Mouse (Mus musculus) heart, embryonic 14.5 days (tissue): ENCODE measurements around the gene Vmn1r217. TPM values are rescaled to one million over a fixed set of nuclear protein-coding genes. Genes with fewer than 3 reads are reported as not detected.
"Not testable (repeated sequence)": the region's sequence is repeated elsewhere in the genome, so short reads cannot be mapped to it uniquely, and the experiment has no call there.

Source experiments
- ATAC-seq: fragments of 200-750 bp; cut with Nextera tagmentation; 2 replicates; pipeline ENCODE4 v1.8.0; 2017; ENCODE audit warnings: low read depth, moderate TSS enrichment; ENCODE audit not compliant: insufficient number of reproducible peaks, insufficient read depth, low FRiP score
- H3K27ac ChIP-seq, 2 experiments: fragments of 200-500 bp in 1 of 2; fragments of 300-500 bp in 1 of 2; sonication (generic) in 1 of 2; replicated peaks in 1 of 2; 2 replicates each; pipeline ENCODE4 v1.5.1; 2012 to 2014; ENCODE audit warnings: low read depth in 2 of 2, low read length in 2 of 2, control low read depth in 1 of 2, mild to moderate bottlenecking in 1 of 2, mixed read lengths in 1 of 2; ENCODE audit not compliant: control insufficient read depth in 1 of 2, insufficient read depth in 1 of 2
- H3K27me3 ChIP-seq: fragments of 300-500 bp; sonication (generic); 2 replicates; pipeline ENCODE4 v1.6.1; 2014; ENCODE audit warnings: mild to moderate bottlenecking, low read length, control low read depth; ENCODE audit not compliant: control insufficient read depth, insufficient read depth
- H3K36me3 ChIP-seq: fragments of 300-500 bp; sonication (generic); 2 replicates; pipeline ENCODE4 v1.6.1; 2014; ENCODE audit warnings: mild to moderate bottlenecking, control low read depth, low read length, mixed read lengths; ENCODE audit not compliant: control insufficient read depth, insufficient read depth
- H3K4me1 ChIP-seq, 2 experiments: fragments of 200-500 bp in 1 of 2; fragments of 300-500 bp in 1 of 2; sonication (generic) in 1 of 2; 2 replicates each; pipeline ENCODE4 v1.6.1; 2012 to 2014; ENCODE audit warnings: low read length in 2 of 2, control low read depth in 1 of 2, mixed read lengths in 1 of 2; ENCODE audit not compliant: control insufficient read depth in 2 of 2, insufficient read depth in 2 of 2
- H3K4me2 ChIP-seq: fragments of 300-500 bp; sonication (generic); 2 replicates; pipeline ENCODE4 v1.6.1; 2014; ENCODE audit warnings: mild to moderate bottlenecking, low read length
- H3K4me3 ChIP-seq, 2 experiments: fragments of 200-500 bp in 1 of 2; fragments of 300-500 bp in 1 of 2; sonication (generic) in 1 of 2; 2 replicates each; pipeline ENCODE4 v1.5.1; 2012 to 2014; ENCODE audit warnings: low read length in 2 of 2, mild to moderate bottlenecking in 2 of 2, control low read depth in 1 of 2, low read depth in 1 of 2, moderate library complexity in 1 of 2; ENCODE audit not compliant: control insufficient read depth in 1 of 2, insufficient read depth in 1 of 2
- H3K9ac ChIP-seq: fragments of 300-500 bp; sonication (generic); 2 replicates; pipeline ENCODE4 v1.6.1; 2014; ENCODE audit warnings: mild to moderate bottlenecking, low read length
- H3K9me3 ChIP-seq: fragments of 300-500 bp; sonication (generic); 2 replicates; pipeline ENCODE4 v1.6.1; 2016; ENCODE audit warnings: low read length, control low read depth; ENCODE audit not compliant: control insufficient read depth
- WGBS: fragments of 180-500 bp; shearing (Covaris S2); extraction: QIAGEN DNeasy Blood & Tissue Kit; methylation state at CpG from one replicate; pipeline ENCODE4 v1.1.7; 2014; 5-methylcytosine and 5-hydroxymethylcytosine counted together
- polyA plus RNA-seq: library from polyadenylated mRNA; unstranded; fragments of >200 nt; fragmentation: Nextera tagmentation; extraction: Ambion mirVana; gene quantifications from 2 replicates; pipeline ENCODE4 v1.2.1, GENCODE M21; 2014

Gene Vmn1r217
- polyA plus RNA-seq: not detected in 2 replicates

DNA sequence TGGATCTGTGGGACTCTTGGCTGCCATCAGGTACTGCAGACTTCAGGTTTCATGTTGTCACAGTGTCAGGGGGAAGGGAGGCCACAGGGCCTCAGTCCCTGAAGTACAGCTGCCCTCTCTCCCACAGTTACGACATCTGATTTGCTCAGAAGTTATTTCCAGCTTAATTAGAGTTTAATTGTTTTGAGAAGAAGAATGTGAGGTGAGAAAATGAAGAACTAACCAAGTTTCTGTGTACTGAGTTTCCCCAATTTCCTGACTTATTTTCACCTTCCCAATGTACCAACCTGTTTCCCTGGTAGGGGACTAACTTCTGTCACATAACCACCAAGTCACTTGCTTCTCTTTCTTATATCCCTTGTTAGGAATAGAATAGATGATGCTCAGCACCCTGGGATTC, at the start of gene Vmn1r217:
Gene Vmn1r217 (minus strand): TSS at position 101 of the 400 bp plus-strand sequence.
- H3K9me3 ChIP-seq: not testable (repeated sequence)

DNA sequence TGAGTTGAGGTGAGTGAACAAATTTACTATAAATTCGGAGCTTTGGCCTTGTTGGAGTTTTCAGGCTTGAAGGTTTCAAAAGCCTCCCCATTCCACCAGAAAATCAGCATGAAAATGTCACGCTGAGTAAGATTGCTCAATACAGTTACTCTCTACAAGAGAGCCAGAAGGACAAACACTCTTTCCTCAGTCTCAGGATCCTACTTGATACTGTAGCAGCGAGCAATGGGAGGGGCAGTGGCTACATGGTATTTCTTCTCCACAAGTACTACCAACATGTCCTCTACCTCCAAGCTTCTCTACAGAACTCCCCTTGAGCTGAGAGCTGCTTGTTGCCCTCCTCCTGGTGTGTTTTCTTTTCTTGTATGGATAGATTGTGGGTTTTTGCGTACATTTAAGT, 48.4 kb upstream of the Vmn1r217 start:
- not testable (repeated sequence) for ATAC-seq

More for the DNA sequence above, at the start of gene Vmn1r217:
- not testable (repeated sequence) for H3K4me2 ChIP-seq, H3K4me1 ChIP-seq, H3K36me3 ChIP-seq, H3K27ac ChIP-seq, H3K4me3 ChIP-seq, H3K27me3 ChIP-seq, H3K9ac ChIP-seq, ATAC-seq
- 82% methylated on average over 1 of the region's 1 CpGs for WGBS

DNA sequence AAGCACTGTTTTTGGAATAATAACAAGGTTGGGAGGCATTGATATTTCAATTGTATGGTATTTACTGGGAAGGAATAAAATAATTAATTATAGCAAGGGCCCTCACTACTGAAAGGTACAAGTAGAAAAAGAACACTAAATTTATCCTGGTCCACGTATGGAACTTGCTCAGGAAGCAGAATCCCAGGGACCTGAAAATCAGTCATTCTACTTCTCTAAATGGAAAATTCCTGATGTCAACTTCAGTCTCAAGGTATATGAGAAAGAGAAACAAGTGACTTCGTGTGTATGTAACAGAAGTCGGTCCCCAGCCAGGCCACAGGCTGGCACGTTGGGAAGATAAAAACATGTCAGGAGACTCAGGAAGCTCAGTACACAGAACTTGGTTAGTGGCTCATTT, 41.0 kb upstream of the Vmn1r217 start, which contains the start of gene Vmn1r219:
Gene Vmn1r219 (plus strand): TSS at position 301 of the 400 bp plus-strand sequence.
- no peak within 1 kb of the TSS for H3K4me2 ChIP-seq
- H3K9ac ChIP-seq: no peak within 1 kb of the TSS
- no peak for ATAC-seq
- H3K4me3 ChIP-seq: no peak within 1 kb of the TSS
- H3K27me3 ChIP-seq: no peaks in the 10 kb centered on the region
- 52% methylated on average over 4 of the region's 4 CpGs for WGBS
- H3K4me1 ChIP-seq: peaks cover 4 to 5% of the 10 kb centered on the region in 2 experiments; a peak in 3 of 4 replicates
- H3K36me3 ChIP-seq: no peaks in the 10 kb centered on the region
- H3K27ac ChIP-seq: no peak within 1 kb of the TSS
- no peaks in the 10 kb centered on the region for H3K9me3 ChIP-seq

More for the DNA sequence above, 48.4 kb upstream of the Vmn1r217 start:
- H3K27me3 ChIP-seq, H3K4me3 ChIP-seq, H3K36me3 ChIP-seq, H3K9ac ChIP-seq, H3K4me1 ChIP-seq, H3K9me3 ChIP-seq, H3K27ac ChIP-seq, H3K4me2 ChIP-seq: not testable (repeated sequence)
- WGBS: 85% methylated on average over 4 of the region's 4 CpGs

DNA sequence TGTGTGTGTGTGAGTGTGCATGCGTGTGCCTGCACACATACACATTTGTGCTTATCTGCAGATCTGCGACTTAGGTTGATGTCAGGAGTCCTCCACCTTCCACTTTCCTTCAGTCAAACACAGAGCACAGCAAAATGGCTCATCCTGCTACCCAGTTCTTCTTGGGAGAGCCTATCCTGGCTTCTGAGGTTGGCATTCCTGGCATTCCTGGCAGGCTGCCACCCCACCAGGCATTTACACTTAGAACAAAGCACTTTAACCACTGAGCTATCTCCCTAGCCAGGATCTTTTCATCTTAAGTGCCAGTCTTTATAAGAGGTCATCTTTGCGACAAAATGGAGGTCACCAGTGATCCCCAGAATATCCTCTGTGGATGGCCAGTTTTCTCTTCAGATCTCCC, 39.8 kb upstream of the Vmn1r217 start:
- Histone ChIP-seq H3K4me1 (peaks cover 4 to 5% of the 10 kb centered on the region in 2 experiments; a peak in 3 of 4 replicates), H3K36me3 (no peaks in the 10 kb centered on the region), H3K9ac (no peak overlapping the region), H3K27me3 (no peaks in the 10 kb centered on the region), H3K9me3 (no peaks in the 10 kb centered on the region), H3K4me3 (no peak overlapping the region), H3K27ac (no peak overlapping the region), H3K4me2 (no peak overlapping the region)
- ATAC-seq: 0 out of 2 replicates have a peak, but pooled peaks have one; percentile 35
- WGBS: 53% methylated on average over 3 of the region's 3 CpGs

DNA sequence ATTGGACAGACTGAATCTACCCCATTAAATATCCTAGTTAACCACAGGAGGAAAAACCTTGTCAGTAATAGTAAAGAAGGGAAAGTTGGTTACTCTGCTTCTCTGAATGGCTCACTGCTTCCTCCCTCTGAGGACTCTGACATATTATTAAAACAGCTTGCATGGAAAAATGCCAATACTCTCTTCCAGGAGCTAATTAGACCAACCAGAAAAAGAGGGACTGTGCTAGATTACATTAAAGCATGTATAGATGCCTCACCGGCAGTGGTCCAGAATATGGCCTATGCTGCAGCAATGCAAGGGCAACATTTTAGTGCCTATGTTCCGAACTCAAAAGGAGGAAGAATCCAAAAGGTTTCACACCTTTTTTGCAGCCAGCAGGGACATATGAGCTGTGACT, 20.9 kb upstream of the Vmn1r217 start:
- no peak for ATAC-seq
- H3K27me3 ChIP-seq: no peaks in the 10 kb centered on the region
- H3K36me3 ChIP-seq: no peaks in the 10 kb centered on the region
- WGBS: 80% methylated on average over 2 of the region's 2 CpGs
- H3K4me1 ChIP-seq: no peaks in the 10 kb centered on the region
- no peaks in the 10 kb centered on the region for H3K9me3 ChIP-seq
- H3K4me2 ChIP-seq: no peak overlapping the region
- no peak overlapping the region for H3K9ac ChIP-seq
- no peak overlapping the region for H3K4me3 ChIP-seq
- no peak overlapping the region for H3K27ac ChIP-seq

DNA sequence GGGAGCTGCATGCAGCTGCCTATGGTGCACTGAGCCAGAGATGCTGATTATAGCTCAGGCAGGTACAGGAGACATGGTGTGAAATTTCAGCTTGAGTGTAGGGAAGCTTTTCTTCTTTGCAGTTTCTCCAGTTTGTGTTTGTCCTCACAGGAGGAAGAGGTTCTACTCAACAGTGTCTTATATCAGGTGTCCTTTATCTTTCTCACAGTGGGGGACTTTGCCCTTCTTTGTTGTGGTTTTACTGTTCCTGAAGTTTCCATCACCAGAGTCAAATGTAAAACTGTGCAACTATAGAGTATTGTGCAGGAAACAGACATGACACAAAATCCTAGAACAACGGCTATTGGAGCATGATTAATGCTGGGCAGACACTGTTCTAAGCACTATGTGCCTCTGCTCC, 15.5 kb upstream of the Vmn1r217 start:
- H3K36me3 ChIP-seq: no peaks in the 10 kb centered on the region
- no peak overlapping the region for H3K4me3 ChIP-seq
- H3K4me2 ChIP-seq: no peak overlapping the region
- H3K4me1 ChIP-seq: no peaks in the 10 kb centered on the region
- ATAC-seq: no peak
- H3K9me3 ChIP-seq: no peaks in the 10 kb centered on the region
- H3K27ac ChIP-seq: no peak overlapping the region
- WGBS: 71% methylated on average over 1 of the region's 1 CpGs
- H3K9ac ChIP-seq: no peak overlapping the region
- no peaks in the 10 kb centered on the region for H3K27me3 ChIP-seq

DNA sequence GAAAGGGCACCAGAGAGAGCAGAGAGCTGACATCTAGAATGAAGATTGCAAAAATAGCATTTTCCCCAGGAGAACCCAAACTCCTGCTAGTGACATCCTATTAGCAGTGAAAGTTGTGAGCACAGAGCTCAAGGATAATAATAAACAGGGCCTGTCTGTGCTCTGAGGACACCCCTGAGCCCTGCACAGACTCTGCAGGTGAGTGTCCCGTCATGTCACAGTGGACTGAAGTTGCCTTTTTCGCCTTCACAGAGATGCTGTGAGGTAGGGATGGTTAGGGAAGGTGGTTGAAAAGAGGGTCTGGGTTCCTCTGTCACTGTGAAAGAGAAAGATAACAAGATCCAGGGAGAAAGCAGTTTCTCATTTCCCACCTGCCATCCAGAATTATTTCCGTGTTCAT, 15.1 kb upstream of the Vmn1r217 start, which contains the start of gene Vmn1r218:
Gene Vmn1r218 (plus strand): TSS at position 57 of the 400 bp plus-strand sequence.
- H3K4me3 ChIP-seq: no peak within 1 kb of the TSS
- ATAC-seq: no peak
- H3K4me1 ChIP-seq: no peaks in the 10 kb centered on the region
- H3K9me3 ChIP-seq: no peaks in the 10 kb centered on the region
- no peaks in the 10 kb centered on the region for H3K27me3 ChIP-seq
- H3K9ac ChIP-seq: no peak within 1 kb of the TSS
- 59% methylated on average over 3 of the region's 3 CpGs for WGBS
- no peak within 1 kb of the TSS for H3K4me2 ChIP-seq
- no peaks in the 10 kb centered on the region for H3K36me3 ChIP-seq
- no peak within 1 kb of the TSS for H3K27ac ChIP-seq

DNA sequence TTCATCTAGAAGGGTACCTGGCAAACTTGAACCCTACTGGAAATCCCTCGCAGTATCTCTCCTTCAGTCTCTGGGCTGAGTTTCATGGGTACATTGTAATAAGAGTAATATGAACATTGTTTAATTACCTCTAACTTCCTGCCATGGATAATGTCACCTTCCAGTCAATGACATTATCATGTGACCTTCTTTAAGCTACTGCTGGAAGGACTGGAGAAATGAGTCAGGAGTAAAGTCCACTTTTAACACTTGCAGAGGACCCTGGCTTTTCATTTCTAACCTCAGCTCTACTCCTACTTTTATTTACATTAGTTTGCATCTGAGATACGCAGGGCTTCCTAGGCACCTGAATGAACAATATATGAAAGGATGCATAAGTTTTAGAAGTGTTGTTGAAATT, 2.6 kb upstream of the Vmn1r217 start:
- H3K9ac ChIP-seq: no peak overlapping the region
- no peaks in the 10 kb centered on the region for H3K36me3 ChIP-seq
- ATAC-seq: no peak
- H3K4me2 ChIP-seq: no peak overlapping the region
- H3K4me3 ChIP-seq: no peak overlapping the region
- no peaks in the 10 kb centered on the region for H3K4me1 ChIP-seq
- WGBS: 80% methylated on average over 2 of the region's 2 CpGs
- no peak overlapping the region for H3K27ac ChIP-seq
- 0 out of 2 replicates have a peak, but pooled peaks cover 4% of the 10 kb centered on the region for H3K9me3 ChIP-seq
- H3K27me3 ChIP-seq: no peaks in the 10 kb centered on the region
